Mouse (Mus musculus): Measurements from ENCODE around the gene Ttc7b. TPM values are rescaled to one million over a fixed set of nuclear protein-coding genes. Genes with fewer than 3 reads are reported as not detected.

The Ttc7b gene
- polyA plus RNA-seq, 1 experiment from 2014 or later, result 10.8 TPM

- H3K36me3 ChIP-seq, result peaks cover 12% of the 10 kb centered on the region
- WGBS, result 90% methylated on average over 4 of the region's 4 CpGs
- no peak overlapping the region for H3K9ac ChIP-seq
- H3K9me3 ChIP-seq, result no peaks in the 10 kb centered on the region
- no peak overlapping the region for H3K27ac ChIP-seq (replicated peaks)
- no peak for ATAC-seq (ENCODE audit: low FRiP score, low read depth)
- H3K4me2 ChIP-seq, result no peak overlapping the region
- H3K27me3 ChIP-seq, result no peaks in the 10 kb centered on the region
- H3K4me1 ChIP-seq (replicated peaks), result peaks cover 8% of the 10 kb centered on the region; the same call in 1 of the 2 replicates
- no peak overlapping the region for H3K4me3 ChIP-seq
Observed at GRCm38 (mm10) chr12:100503659-100504058, 17.0 kb downstream of the Ttc7b start.

- Histone ChIP-seq H3K36me3 (peaks cover 22% of the 10 kb centered on the region), H3K4me1 (replicated peaks) (peaks cover 8% of the 10 kb centered on the region; the same call in 1 of the 2 replicates), H3K9ac (no peak overlapping the region), H3K27ac (replicated peaks) (no peak overlapping the region), H3K4me3 (no peak overlapping the region), H3K9me3 (no peaks in the 10 kb centered on the region), H3K27me3 (no peaks in the 10 kb centered on the region), H3K4me2 (no peak overlapping the region)
- no peak for ATAC-seq (ENCODE audit: low FRiP score, low read depth)
- WGBS, result 89% methylated on average over 3 of the region's 3 CpGs
Observed at GRCm38 (mm10) chr12:100502544-100502943, 18.1 kb downstream of the Ttc7b start.

GRCm38 (mm10) chr12:100501261-100501660 lies 19.4 kb downstream of the Ttc7b start:
- ATAC-seq (ENCODE audit: low FRiP score, low read depth), result no peak
- no peak overlapping the region for H3K9ac ChIP-seq
- H3K4me2 ChIP-seq, result no peak overlapping the region
- H3K4me1 ChIP-seq (replicated peaks), result peaks cover 8% of the 10 kb centered on the region; the same call in 1 of the 2 replicates
- peaks cover 32% of the 10 kb centered on the region for H3K36me3 ChIP-seq
- no peaks in the 10 kb centered on the region for H3K9me3 ChIP-seq
- WGBS, result 92% methylated on average over 4 of the region's 4 CpGs
- no peaks in the 10 kb centered on the region for H3K27me3 ChIP-seq
- no peak overlapping the region for H3K4me3 ChIP-seq
- no peak overlapping the region for H3K27ac ChIP-seq (replicated peaks)

- no peak overlapping the region for H3K27ac ChIP-seq (replicated peaks)
- no peaks in the 10 kb centered on the region for H3K9me3 ChIP-seq
- H3K4me3 ChIP-seq, result no peak overlapping the region
- H3K36me3 ChIP-seq, result peaks cover 47% of the 10 kb centered on the region
- no peak overlapping the region for H3K4me2 ChIP-seq
- no peak for ATAC-seq (ENCODE audit: low FRiP score, low read depth)
- 92% methylated on average over 13 of the region's 13 CpGs for WGBS
- H3K9ac ChIP-seq, result no peak overlapping the region
- H3K4me1 ChIP-seq (replicated peaks), result peaks cover 3% of the 10 kb centered on the region; the same call in 1 of the 2 replicates
- no peaks in the 10 kb centered on the region for H3K27me3 ChIP-seq
Observed at GRCm38 (mm10) chr12:100499469-100499868, 21.2 kb downstream of the Ttc7b start.

GRCm38 (mm10) chr12:100498006-100498405 lies 22.6 kb downstream of the Ttc7b start:
- no peaks in the 10 kb centered on the region for H3K4me1 ChIP-seq (replicated peaks)
- no peaks in the 10 kb centered on the region for H3K27me3 ChIP-seq
- peaks cover 56% of the 10 kb centered on the region for H3K36me3 ChIP-seq
- H3K9me3 ChIP-seq, result no peaks in the 10 kb centered on the region
- no peak for ATAC-seq (ENCODE audit: low FRiP score, low read depth)
- H3K4me2 ChIP-seq, result no peak overlapping the region
- no peak overlapping the region for H3K9ac ChIP-seq
- H3K4me3 ChIP-seq, result no peak overlapping the region
- WGBS, result 86% methylated on average over 5 of the region's 5 CpGs
- no peak overlapping the region for H3K27ac ChIP-seq (replicated peaks)

GRCm38 (mm10) chr12:100495083-100495482 lies 25.5 kb downstream of the Ttc7b start:
- peaks cover 63% of the 10 kb centered on the region for H3K36me3 ChIP-seq
- no peaks in the 10 kb centered on the region for H3K9me3 ChIP-seq
- H3K4me2 ChIP-seq, result no peak overlapping the region
- H3K27me3 ChIP-seq, result no peaks in the 10 kb centered on the region
- H3K4me1 ChIP-seq (replicated peaks), result no peaks in the 10 kb centered on the region
- over 99% methylated on average over 7 of the region's 7 CpGs for WGBS
- no peak for ATAC-seq (ENCODE audit: low FRiP score, low read depth)
- no peak overlapping the region for H3K27ac ChIP-seq (replicated peaks)
- no peak overlapping the region for H3K4me3 ChIP-seq
- no peak overlapping the region for H3K9ac ChIP-seq

GRCm38 (mm10) chr12:100493211-100493610 lies 27.4 kb downstream of the Ttc7b start:
- H3K9me3 ChIP-seq, result no peaks in the 10 kb centered on the region
- no peak overlapping the region for H3K27ac ChIP-seq (replicated peaks)
- H3K4me3 ChIP-seq, result no peak overlapping the region
- H3K4me2 ChIP-seq, result no peak overlapping the region
- H3K9ac ChIP-seq, result no peak overlapping the region
- ATAC-seq (ENCODE audit: low FRiP score, low read depth), result no peak
- H3K36me3 ChIP-seq, result peaks cover 47% of the 10 kb centered on the region
- no peaks in the 10 kb centered on the region for H3K4me1 ChIP-seq (replicated peaks)
- WGBS, result 95% methylated on average over 5 of the region's 5 CpGs
- no peaks in the 10 kb centered on the region for H3K27me3 ChIP-seq

- H3K27ac ChIP-seq (replicated peaks), result no peak overlapping the region
- H3K27me3 ChIP-seq, result no peaks in the 10 kb centered on the region
- peaks cover 42% of the 10 kb centered on the region for H3K36me3 ChIP-seq
Observed at GRCm38 (mm10) chr12:100492676-100493075, 27.9 kb downstream of the Ttc7b start.

GRCm38 (mm10) chr12:100491967-100492611 lies 28.5 kb downstream of the Ttc7b start:
- H3K36me3 ChIP-seq, result peaks cover 38% of the 10 kb centered on the region
- 90% methylated on average over 10 of the region's 10 CpGs for WGBS

More at GRCm38 (mm10) chr12:100492676-100493075, 27.9 kb downstream of the Ttc7b start:
- Histone ChIP-seq H3K9me3 (no peaks in the 10 kb centered on the region), H3K4me3 (no peak overlapping the region), H3K4me1 (replicated peaks) (no peaks in the 10 kb centered on the region), H3K4me2 (no peak overlapping the region), H3K9ac (no peak overlapping the region)
- ATAC-seq (ENCODE audit: low FRiP score, low read depth), result no peak
- WGBS, result 74% methylated on average over 3 of the region's 3 CpGs

GRCm38 (mm10) chr12:100489799-100490198 lies 30.8 kb downstream of the Ttc7b start:
- Histone ChIP-seq H3K27ac (replicated peaks) (no peak overlapping the region), H3K36me3 (peaks cover 19% of the 10 kb centered on the region; the same call in 1 of the 2 replicates), H3K4me1 (replicated peaks) (no peaks in the 10 kb centered on the region), H3K9me3 (no peaks in the 10 kb centered on the region), H3K9ac (no peak overlapping the region), H3K4me3 (no peak overlapping the region), H3K4me2 (no peak overlapping the region), H3K27me3 (no peaks in the 10 kb centered on the region)
- WGBS, result 95% methylated on average over 7 of the region's 7 CpGs
- no peak for ATAC-seq (ENCODE audit: low FRiP score, low read depth)

More at GRCm38 (mm10) chr12:100491967-100492611, 28.5 kb downstream of the Ttc7b start:
- no peak overlapping the region for H3K27ac ChIP-seq (replicated peaks)
- no peaks in the 10 kb centered on the region for H3K4me1 ChIP-seq (replicated peaks)
- no peak for ATAC-seq (ENCODE audit: low FRiP score, low read depth)
- H3K9me3 ChIP-seq, result no peaks in the 10 kb centered on the region
- H3K4me3 ChIP-seq, result no peak overlapping the region
- no peak overlapping the region for H3K9ac ChIP-seq
- H3K27me3 ChIP-seq, result no peaks in the 10 kb centered on the region
- no peak overlapping the region for H3K4me2 ChIP-seq

GRCm38 (mm10) chr12:100488368-100488767 lies 32.3 kb downstream of the Ttc7b start:
- Histone ChIP-seq H3K4me3 (no peak overlapping the region), H3K36me3 (peaks cover 10% of the 10 kb centered on the region; the same call in 1 of the 2 replicates), H3K9me3 (no peaks in the 10 kb centered on the region), H3K27me3 (no peaks in the 10 kb centered on the region), H3K27ac (replicated peaks) (no peak overlapping the region), H3K4me2 (no peak overlapping the region), H3K4me1 (replicated peaks) (no peaks in the 10 kb centered on the region), H3K9ac (no peak overlapping the region)
- 93% methylated on average over 5 of the region's 5 CpGs for WGBS
- ATAC-seq (ENCODE audit: low FRiP score, low read depth), result no peak

- H3K27ac ChIP-seq (replicated peaks), result no peak overlapping the region
- 69% methylated on average over 6 of the region's 6 CpGs for WGBS
- no peak for ATAC-seq (ENCODE audit: low FRiP score, low read depth)
- no peaks in the 10 kb centered on the region for H3K36me3 ChIP-seq
- no peaks in the 10 kb centered on the region for H3K9me3 ChIP-seq
- no peaks in the 10 kb centered on the region for H3K27me3 ChIP-seq
- no peaks in the 10 kb centered on the region for H3K4me1 ChIP-seq (replicated peaks)
- H3K4me3 ChIP-seq, result no peak overlapping the region
- no peak overlapping the region for H3K9ac ChIP-seq
- no peak overlapping the region for H3K4me2 ChIP-seq
Observed at GRCm38 (mm10) chr12:100486232-100486631, 34.4 kb downstream of the Ttc7b start.

GRCm38 (mm10) chr12:100483054-100483453 lies 37.6 kb downstream of the Ttc7b start:
- Histone ChIP-seq H3K36me3 (no peaks in the 10 kb centered on the region), H3K27me3 (no peaks in the 10 kb centered on the region), H3K4me1 (replicated peaks) (no peaks in the 10 kb centered on the region), H3K4me2 (no peak overlapping the region), H3K27ac (replicated peaks) (no peak overlapping the region), H3K9me3 (no peaks in the 10 kb centered on the region), H3K9ac (no peak overlapping the region), H3K4me3 (no peak overlapping the region)
- ATAC-seq (ENCODE audit: low FRiP score, low read depth), result no peak
- 91% methylated on average over 1 of the region's 1 CpGs for WGBS
